Mouse (Mus musculus) left cerebral cortex, adult 11 months (tissue): ENCODE results near the gene Spo11.

ENCODE experiments used
- DNase-seq: peaks from one replicate; pipeline ENCODE4 v3.0.0; 2022; ENCODE audit warnings: low spot score

Spo11 gene

GRCm38 (mm10) chr2:172977409-172978130 is at the start of gene Spo11:
Spo11 (plus strand) TSS chr2:172977700.
- no peak for DNase-seq

GRCm38 (mm10) chr2:172929905-172930436 is 47.5 kb upstream of the Spo11 start:
- no peak for DNase-seq

DNA sequence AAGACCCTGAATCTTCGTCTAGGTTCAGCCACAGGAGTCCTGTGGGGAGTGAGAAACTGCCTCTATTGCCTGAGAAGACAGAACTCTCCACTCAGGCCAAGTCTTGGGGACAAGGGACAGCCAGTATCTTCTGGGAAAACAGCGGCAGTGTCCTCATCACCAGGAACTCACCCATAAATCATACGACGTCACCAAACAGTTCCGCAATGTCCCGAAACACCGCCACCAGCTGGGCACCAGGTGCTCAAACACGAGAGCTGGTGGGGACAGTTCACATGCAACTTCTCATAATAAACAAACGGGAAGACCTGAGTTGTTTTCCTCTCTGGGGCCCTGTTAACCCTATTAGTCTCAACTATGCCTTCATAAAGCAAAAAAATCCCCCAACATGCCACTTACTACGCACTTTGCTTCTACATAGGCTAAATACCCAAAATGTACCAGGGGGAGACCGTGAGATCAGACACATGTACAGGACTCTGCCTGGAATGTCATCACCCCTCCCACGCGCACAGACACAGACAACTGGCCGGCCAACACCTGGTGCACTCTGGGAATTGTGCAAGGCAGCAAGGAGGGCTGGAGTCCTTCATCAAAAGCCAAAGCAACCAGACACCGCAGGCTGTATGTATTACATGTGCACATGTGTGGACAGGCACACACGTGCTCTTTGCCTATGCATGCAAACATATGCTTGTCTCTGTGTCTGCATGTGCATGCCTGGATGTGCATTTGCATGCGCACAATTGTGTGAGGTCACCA is 46.2 kb upstream of the Spo11 start:
- DNase-seq: no peak

GRCm38 (mm10) chr2:172933631-172934419 is 43.7 kb upstream of the Spo11 start:
- no peak for DNase-seq

DNA sequence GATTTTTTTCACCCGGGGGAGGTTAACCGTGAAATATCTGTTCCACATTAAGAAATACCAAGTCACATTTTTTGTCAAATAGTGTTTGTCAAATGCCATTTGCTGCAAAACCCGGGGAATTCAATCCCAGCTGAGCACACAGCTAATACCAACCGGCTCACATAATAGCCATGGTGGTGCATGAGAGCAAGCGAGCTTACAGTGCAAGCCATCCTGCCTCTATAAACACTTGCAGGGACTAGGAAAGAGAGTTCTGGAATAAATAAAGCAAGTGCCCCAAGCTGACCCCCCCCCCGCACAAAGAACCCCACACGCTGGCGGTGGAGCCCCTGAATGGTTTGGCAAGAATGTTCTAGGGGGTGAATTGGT is 43.1 kb upstream of the Spo11 start:
- no peak for DNase-seq

DNA sequence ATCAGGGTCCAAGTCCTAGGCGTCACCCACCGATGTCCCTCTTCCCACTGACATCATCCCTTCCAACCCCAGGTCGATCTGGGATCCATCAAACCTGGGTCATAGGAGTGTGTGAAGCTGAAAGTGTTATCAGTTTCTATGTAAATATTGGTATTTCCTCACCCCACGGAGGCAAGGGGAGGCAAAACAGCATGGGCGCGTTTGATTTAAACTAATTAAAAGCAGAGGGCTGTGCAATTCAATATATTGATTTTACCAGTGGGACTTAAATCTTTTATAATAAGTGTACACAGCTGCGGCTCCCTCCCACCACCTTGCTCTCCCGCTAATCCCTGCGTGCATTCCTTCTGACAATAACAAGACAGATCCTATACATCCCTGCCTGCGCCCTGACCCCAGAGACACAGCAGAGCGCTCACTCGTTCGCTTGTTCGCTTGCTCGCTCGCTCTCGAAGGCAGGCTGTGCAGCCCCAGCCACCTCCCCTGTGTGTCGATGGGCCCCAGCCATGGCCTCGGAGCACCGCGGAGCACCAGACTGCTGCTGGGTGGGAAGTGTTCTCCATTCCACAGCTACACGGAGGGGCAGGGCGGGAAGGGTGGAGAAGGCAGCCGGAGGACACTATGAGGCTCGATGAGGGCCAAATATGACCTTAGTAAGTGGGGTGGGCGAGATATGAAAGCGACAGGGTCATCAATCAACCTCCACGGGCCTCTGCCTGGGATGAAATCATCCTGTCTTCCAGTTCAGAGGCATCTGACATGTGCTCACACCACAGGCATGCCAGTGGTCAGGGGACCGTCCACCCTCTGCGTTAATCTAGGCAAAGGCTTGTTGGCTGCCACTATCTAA is 42.4 kb upstream of the Spo11 start:
- DNase-seq: no peak

DNA sequence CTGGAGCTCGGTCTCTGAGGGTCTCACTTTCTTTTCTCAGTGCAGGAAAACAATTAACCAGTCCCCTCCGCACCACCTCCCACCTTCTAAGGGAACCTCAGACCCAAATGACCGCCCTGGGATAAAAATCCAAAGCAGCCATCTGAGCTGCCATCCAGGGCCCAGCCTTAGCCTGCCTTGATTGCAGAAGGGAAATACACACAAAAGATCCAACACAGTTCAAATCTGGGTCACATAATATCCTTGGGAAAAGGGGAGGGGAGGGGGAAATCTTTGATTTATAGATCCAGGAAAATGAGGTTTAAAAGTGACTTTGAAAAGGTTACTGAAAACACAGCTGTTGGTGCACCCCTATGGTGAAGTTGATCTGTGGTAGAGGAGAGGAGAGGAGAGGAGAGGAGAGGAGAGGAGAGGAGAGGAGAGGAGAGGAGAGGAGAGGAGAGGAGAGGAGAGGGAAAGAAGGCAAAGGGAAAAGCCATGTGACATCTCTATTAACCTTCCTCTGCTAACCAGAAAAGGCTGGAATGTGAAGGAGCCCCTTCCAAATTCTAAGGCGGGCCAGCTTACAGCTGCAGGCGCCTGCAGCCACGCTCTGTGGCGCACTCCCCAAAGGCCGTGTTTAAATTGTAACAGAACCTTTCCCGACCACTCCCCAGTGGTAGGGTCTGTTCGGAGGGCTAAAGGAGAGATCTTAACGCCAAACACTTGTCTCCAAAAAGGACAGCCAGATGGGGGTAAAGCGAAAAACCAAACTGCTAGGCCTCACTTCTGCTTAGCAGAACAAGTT is 41.5 kb upstream of the Spo11 start:
- no peak for DNase-seq

- DNase-seq: no peak
Observed at GRCm38 (mm10) chr2:172936844-172937243, 40.7 kb upstream of the Spo11 start.

- DNase-seq: no peak
Observed at GRCm38 (mm10) chr2:172937326-172938190, 39.9 kb upstream of the Spo11 start.

- no peak for DNase-seq
Observed at GRCm38 (mm10) chr2:172938761-172939638, 38.5 kb upstream of the Spo11 start.

DNA sequence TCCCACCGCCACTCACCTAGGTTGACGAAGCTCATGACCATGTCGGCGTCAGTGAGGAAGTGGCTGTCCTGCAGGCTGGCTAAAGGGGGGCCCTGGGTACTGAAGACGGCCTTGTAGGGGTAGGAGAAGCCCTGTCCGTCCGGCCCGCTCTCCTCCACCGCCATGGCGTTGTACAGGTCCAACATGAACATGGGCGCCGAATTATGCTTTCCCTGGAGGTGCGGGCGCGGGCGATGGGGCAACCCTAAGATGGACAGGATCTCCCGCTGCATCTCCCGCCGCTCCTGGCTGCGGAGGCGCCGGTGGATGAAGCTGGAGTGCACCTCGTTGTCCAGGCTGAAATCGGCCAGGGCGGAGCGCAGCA is 37.9 kb upstream of the Spo11 start:
- DNase-seq: no peak

DNA sequence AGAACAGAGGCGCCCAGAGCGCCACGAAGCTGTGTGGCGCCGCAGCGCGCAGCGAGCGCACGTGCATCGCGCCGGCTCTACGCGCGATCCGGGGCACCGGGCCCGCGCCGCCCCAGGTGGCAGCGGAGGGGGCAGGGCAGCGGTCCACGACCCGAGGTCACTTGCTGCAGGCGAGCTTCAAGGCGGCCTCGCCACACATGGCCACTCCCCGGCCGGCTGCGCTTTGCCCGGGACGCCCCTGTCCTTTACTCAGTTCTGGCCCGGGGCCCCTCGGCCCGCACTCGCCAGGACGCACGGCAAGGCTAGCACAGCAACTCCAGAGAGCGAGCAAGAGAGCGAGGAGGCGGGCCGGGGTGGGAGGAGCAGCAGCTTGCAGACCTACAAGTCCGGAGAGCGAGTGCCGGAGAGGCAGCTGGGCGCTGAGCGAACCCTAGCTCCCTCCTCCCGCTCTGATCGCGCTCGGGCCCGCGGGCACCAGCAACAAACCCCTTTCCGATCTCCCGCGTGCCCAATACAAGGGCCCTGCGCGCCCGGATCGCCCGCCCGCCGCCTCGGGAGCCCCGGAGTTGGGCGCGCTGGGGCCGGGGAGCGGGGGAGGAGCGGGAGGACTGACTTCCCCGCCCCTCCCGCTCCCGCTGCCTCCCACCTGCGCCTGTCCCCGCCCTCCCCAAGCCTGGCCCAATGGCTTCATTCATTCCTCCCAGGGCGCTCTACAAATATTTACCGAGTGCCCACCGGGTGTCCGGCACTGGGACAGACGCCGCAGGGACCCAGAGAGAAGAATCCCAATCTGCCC is 37.3 kb upstream of the Spo11 start, which contains the start of gene Bmp7:
Gene Bmp7 (minus strand): TSS at position 319 of the 796 bp plus-strand sequence.
- DNase-seq: no peak

DNA sequence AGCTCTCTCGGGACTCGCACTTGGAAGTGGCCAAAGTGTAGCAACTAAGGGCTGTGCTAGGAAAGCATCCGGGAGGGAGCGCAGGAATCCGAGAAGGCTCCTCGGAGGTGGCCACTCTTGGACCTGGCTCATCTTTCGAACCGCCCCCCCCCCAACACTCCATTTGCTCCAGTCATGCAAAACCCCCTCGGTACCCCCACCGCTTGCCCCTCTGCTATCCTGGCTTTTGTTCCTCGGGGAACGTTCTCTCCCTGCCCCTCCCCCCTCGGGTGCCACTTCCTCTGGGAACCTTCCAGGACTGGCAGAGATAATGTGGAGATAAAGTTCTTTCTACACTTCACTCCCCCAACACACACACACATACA is 36.7 kb upstream of the Spo11 start:
- DNase-seq: no peak

DNA sequence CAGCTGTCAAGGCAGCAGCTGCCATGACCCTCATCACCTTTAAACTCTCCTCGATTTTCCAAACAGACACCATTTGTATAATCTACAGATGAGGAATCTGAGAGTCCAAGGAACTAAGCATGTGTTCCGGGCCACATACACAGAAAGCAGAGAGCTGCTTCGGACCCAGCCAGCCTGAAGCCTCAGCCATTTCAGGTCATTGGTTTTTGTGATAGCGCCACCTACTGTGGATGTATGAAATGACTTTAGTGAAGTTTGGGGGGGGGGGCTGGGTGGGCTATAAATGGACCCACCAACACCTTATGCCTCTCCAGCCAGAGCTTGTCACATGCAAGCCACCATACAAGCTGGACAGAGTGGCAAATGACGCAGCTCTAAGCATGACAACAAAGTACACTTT is 28.4 kb upstream of the Spo11 start:
- DNase-seq: no peak

DNA sequence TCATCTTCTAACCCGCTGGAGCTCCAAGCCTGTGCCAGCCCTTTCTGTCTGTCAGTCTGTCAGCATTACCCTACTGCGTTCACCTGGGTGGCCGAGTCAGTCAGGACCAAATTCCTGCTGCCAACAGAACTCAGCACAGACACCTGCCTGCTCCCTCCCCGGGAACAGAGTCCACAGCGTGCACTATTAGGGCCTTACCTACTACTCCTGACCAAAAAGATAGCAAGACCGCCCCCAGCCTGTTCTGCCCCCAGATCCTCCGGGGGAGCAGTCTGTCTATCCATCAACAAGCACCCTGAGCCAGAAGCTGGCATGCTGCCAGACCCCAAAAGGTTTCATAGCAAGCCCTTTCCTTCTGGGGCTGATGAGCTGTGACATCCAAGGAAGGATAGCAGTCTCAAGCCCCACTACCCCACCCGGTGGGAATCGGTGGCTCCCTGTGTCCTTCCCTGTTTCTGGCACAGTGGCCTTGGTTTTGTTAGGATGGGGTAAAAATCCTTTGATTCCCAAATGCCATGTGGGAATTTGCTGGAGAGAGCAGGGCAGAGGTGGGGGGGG is 27.3 kb upstream of the Spo11 start:
- no peak for DNase-seq

GRCm38 (mm10) chr2:172950722-172951121 is 26.8 kb upstream of the Spo11 start:
- no peak for DNase-seq

DNA sequence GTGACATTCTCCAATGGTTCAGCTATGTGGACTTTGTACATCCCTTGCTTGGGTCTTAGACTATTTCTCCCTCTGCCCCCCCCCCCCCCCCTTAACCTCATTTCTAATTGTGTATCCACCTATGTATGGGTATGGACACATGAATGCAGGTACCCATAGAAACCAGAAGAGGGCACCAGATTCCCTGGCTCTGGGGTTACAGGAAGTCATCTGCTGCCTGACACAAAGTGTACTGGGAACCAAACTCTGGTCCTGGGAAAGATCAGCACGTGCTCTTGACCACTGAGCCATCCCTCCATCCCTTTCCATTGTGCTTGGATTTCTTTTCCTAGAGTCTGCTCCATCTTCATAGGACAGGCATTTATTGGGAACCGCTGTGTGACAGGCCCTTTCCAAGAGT is 25.5 kb upstream of the Spo11 start:
- no peak for DNase-seq

DNA sequence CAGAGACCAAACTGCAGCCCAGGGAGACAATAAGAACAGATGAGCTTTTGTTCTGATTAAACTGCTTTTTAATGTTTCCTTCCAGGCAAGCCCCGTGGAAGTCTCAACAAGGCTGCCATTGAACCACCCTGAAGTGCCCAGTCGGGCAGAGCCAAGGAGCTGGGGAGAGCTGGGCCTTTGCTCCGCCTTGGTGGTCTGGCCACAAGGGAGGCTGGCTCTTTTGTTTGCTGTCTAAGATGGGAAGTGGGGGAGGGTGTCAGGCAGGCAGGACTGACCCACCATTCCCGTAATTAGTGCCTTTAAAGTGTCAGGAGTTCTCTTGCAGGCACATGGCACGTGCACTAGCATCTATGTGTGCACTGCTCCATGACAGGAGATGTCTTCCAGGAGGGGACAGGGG is 18.9 kb upstream of the Spo11 start:
- no peak for DNase-seq
